Comparison of ENCODE assay signal across 8 mouse cellular contexts in the genomic region with DNA sequence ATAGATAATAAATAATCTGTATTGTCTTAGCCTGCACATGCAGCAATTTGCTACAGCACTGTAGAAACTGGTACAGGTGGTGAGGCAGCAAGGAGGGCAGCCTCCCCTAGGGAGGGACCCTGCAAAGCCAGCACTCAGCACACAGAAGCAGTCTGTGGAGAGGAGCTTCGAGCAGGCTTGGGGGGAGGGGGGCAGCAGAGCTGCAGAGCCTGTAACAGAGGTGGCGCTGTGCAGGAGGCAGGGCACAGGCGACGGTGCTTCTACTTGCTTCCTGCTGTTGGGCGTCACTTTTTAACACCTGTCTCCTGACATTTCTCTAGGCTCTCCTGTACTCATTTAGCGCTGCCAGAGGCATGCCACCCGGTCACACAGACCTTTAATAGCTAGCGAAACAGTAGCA.
DNase-seq lines count a peak whose midpoint lies in the region; ATAC-seq and TF ChIP-seq lines count a peak whose summit lies in the region.

No protein-coding gene starts in this region.

- H3K4me1 ChIP-seq in hindbrain, embryonic 13.5 days (replicated peaks) = peaks cover 20% of the 10 kb centered on the region
- no peaks in the 10 kb centered on the region for H3K4me1 ChIP-seq in stomach, postnatal 0 days (replicated peaks; ENCODE audit: control insufficient read depth, insufficient read depth)

- no peak for TF ChIP-seq EP300 in stomach, postnatal 0 days (optimal IDR thresholded peaks at IDR 0.05)

- intact Hi-C loops in left cerebral cortex, adult 2 months (cut with DNase I) = loop anchor here (10.0 kb wide), 4 partner anchors 215 to 785 kb away; a partner anchor contains a TSS

- TF ChIP-seq CTCF in left cerebral cortex, adult 2 months (IDR thresholded peaks at IDR 0.05) = peak; percentile 19; the same call in 1 of the 2 replicates
- peak; percentile 62 for TF ChIP-seq CTCF in stomach, postnatal 0 days (IDR thresholded peaks at IDR 0.05; ENCODE audit: low read depth)

- no peaks in the 10 kb centered on the region for H3K36me3 ChIP-seq in hindbrain, embryonic 13.5 days
- no peaks in the 10 kb centered on the region for H3K36me3 ChIP-seq in stomach, postnatal 0 days (ENCODE audit: control insufficient read depth, insufficient read depth, low read length)

- no peak overlapping the region for H3K27ac ChIP-seq in left cerebral cortex, adult 2 months
- H3K27ac ChIP-seq in hindbrain, embryonic 13.5 days = no peak overlapping the region
- no peak overlapping the region for H3K27ac ChIP-seq in stomach, postnatal 0 days (replicated peaks)

- H3K9ac ChIP-seq in hindbrain, embryonic 13.5 days = peak overlapping the region; percentile 56
- H3K9ac ChIP-seq in stomach, postnatal 0 days (ENCODE audit: low read length) = no peak overlapping the region

- peak; percentile 67 for ATAC-seq in hindbrain, embryonic 13.5 days (ENCODE audit: low FRiP score)
- peak; percentile 92 for ATAC-seq in megakaryocyte-erythroid progenitor cell, adult 5-6 weeks (replicated peaks; ENCODE audit: low FRiP score, low TSS enrichment, poor library complexity, severe bottlenecking)
- ATAC-seq in stomach, postnatal 0 days (ENCODE audit: low FRiP score, low TSS enrichment) = 0 out of 2 replicates have a peak, but pooled peaks have one; percentile 35

- DNase-seq in left cerebral cortex, adult 2 months (ENCODE audit: extremely low spot score in 1 of 2, low spot score in 2 of 2) = no peak
- DNase-seq in left cerebral cortex, adult 18-20 months (ENCODE audit: low spot score in 2 of 2) = no peak
- peak; percentile 52 for DNase-seq in embryo, embryonic 9.5 days (ENCODE audit: extremely low spot score)
- peak; percentile 67 for DNase-seq in stomach, postnatal 0 days (ENCODE audit: low spot score)
- no peak for DNase-seq in spleen, adult 12 weeks (ENCODE audit: low spot score)
- DNase-seq in MN1 (ENCODE audit: low spot score) = no peak

- no peaks in the 10 kb centered on the region for H3K27me3 ChIP-seq in hindbrain, embryonic 13.5 days
- no peaks in the 10 kb centered on the region for H3K27me3 ChIP-seq in stomach, postnatal 0 days (ENCODE audit: control insufficient read depth, insufficient read depth, low read length)

- no peaks in the 10 kb centered on the region for H3K9me3 ChIP-seq in hindbrain, embryonic 13.5 days
- H3K9me3 ChIP-seq in stomach, postnatal 0 days (ENCODE audit: control insufficient read depth, low read length) = no peaks in the 10 kb centered on the region

- H3K4me2 ChIP-seq in hindbrain, embryonic 13.5 days = peak overlapping the region; percentile 52
- no peak overlapping the region; the same call in 1 of the 2 replicates for H3K4me2 ChIP-seq in stomach, postnatal 0 days (replicated peaks; ENCODE audit: low read depth)

- no peak overlapping the region for H3K4me3 ChIP-seq in left cerebral cortex, adult 2 months
- peak overlapping the region; percentile 25 for H3K4me3 ChIP-seq in hindbrain, embryonic 13.5 days
- H3K4me3 ChIP-seq in stomach, postnatal 0 days (ENCODE audit: low read depth, low read length) = no peak overlapping the region; the same call in 1 of the 2 replicates

- WGBS in hindbrain, embryonic 13.5 days = 3% methylated on average over 8 of the region's 8 CpGs
- 14% methylated on average over 8 of the region's 8 CpGs for WGBS in stomach, postnatal 0 days

Comparison
In these comparisons a context has a peak if more than half of its experiments do, and no peak if none do; other contexts are left out.
1. DNase-seq: peak in embryo, embryonic 9.5 days (single experiment) and stomach, postnatal 0 days (single experiment); none in left cerebral cortex, adult 2 months (0 of 2), left cerebral cortex, adult 18-20 months (0 of 2), spleen, adult 12 weeks (single experiment) and MN1 (single experiment).
2. ATAC-seq: peak in every context shown above with its lines; median percentile 92 in megakaryocyte-erythroid progenitor cell, adult 5-6 weeks; 67 in hindbrain, embryonic 13.5 days; 35 in stomach, postnatal 0 days.